Mouse (Mus musculus) ES-Bruce4 (cell line): ENCODE measurements around the gene Drc1. TPM values are rescaled to one million over a fixed set of nuclear protein-coding genes. Genes with fewer than 3 reads are reported as not detected.
A peak's percentile ranks its signal among the peaks of the same experiment; 100 is the strongest.

ENCODE experiments used
- H3K27ac ChIP-seq: 2 replicates; pipeline ENCODE4 v1.5.1; 2012; ENCODE audit warnings: low read length, inconsistent platforms; ENCODE audit not compliant: insufficient read depth
- H3K27me3 ChIP-seq: 2 replicates; pipeline ENCODE4 v1.6.1; 2012; ENCODE audit warnings: mild to moderate bottlenecking, low read length, inconsistent platforms; ENCODE audit not compliant: control insufficient read depth, poor library complexity, insufficient read depth, severe bottlenecking
- H3K36me3 ChIP-seq: 2 replicates; pipeline ENCODE4 v1.6.1; 2012; ENCODE audit warnings: inconsistent platforms, mild to moderate bottlenecking, low read length, moderate library complexity; ENCODE audit not compliant: control insufficient read depth, poor library complexity, insufficient read depth, severe bottlenecking
- H3K4me1 ChIP-seq: one replicate; pipeline ENCODE4 v1.8.1; 2011; ENCODE audit warnings: low read length; ENCODE audit not compliant: control insufficient read depth, insufficient read depth
- H3K4me3 ChIP-seq: 2 replicates; pipeline ENCODE4 v1.5.1; 2011; ENCODE audit warnings: low read depth, mild to moderate bottlenecking, low read length
- H3K9ac ChIP-seq: 2 replicates; pipeline ENCODE4 v1.6.1; 2012; ENCODE audit warnings: low read depth, mild to moderate bottlenecking, inconsistent platforms; ENCODE audit not compliant: poor library complexity, severe bottlenecking
- H3K9me3 ChIP-seq: replicated peaks from 2 replicates; pipeline ENCODE4 v1.6.1; 2012; ENCODE audit warnings: mild to moderate bottlenecking, low read length, inconsistent platforms; ENCODE audit not compliant: control insufficient read depth, poor library complexity, insufficient read depth, severe bottlenecking
- CTCF ChIP-seq: IDR thresholded peaks from one replicate; pipeline ENCODE4 v1.8.1; 2011; ENCODE audit warnings: low read depth, low read length
- EP300 ChIP-seq: IDR thresholded peaks from 2 replicates; pipeline ENCODE4 v1.6.1; 2011; ENCODE audit warnings: low read depth, low read length; ENCODE audit not compliant: insufficient read depth
- POLR2A ChIP-seq: IDR thresholded peaks from one replicate; pipeline ENCODE4 v1.8.1; 2011; ENCODE audit warnings: low read length; ENCODE audit not compliant: insufficient read depth
- polyA plus RNA-seq: library from polyadenylated mRNA; stranded (reverse); fragments of >200 nt; gene quantifications from 2 replicates; pipeline ENCODE4 v1.2.4, GENCODE M21; 2011; ENCODE audit warnings: low read depth; ENCODE audit not compliant: missing spikeins, insufficient read depth, insufficient read length

The Drc1 gene
- polyA plus RNA-seq, 1 experiment, result 2.0 TPM

- Histone ChIP-seq H3K4me3 (no peak overlapping the region), H3K27ac (no peak overlapping the region), H3K4me1 (no peaks in the 10 kb centered on the region), H3K9me3 (no peaks in the 10 kb centered on the region), H3K36me3 (no peaks in the 10 kb centered on the region), H3K27me3 (no peaks in the 10 kb centered on the region), H3K9ac (no peak overlapping the region)
- TF ChIP-seq POLR2A, result no peak
- TF ChIP-seq CTCF, result peak; percentile 6
- no peak for TF ChIP-seq EP300
These were observed 106.5 kb downstream of the Drc1 start for GRCm38 (mm10) chr5:30387726-30388125.

- Histone ChIP-seq H3K4me3 (no peak overlapping the region), H3K9ac (no peak overlapping the region), H3K36me3 (no peaks in the 10 kb centered on the region), H3K27me3 (no peaks in the 10 kb centered on the region), H3K4me1 (no peaks in the 10 kb centered on the region), H3K27ac (no peak overlapping the region), H3K9me3 (no peaks in the 10 kb centered on the region)
- TF ChIP-seq POLR2A, result no peak
- TF ChIP-seq CTCF, result no peak
- no peak for TF ChIP-seq EP300
These were observed 108.6 kb downstream of the Drc1 start for GRCm38 (mm10) chr5:30389836-30390235.

- no peak for TF ChIP-seq EP300
- TF ChIP-seq CTCF, result peak; percentile 92
- no peak for TF ChIP-seq POLR2A
- H3K4me3 ChIP-seq, result no peak overlapping the region
- no peaks in the 10 kb centered on the region for H3K4me1 ChIP-seq
- no peaks in the 10 kb centered on the region for H3K9me3 ChIP-seq
- H3K27ac ChIP-seq, result no peak overlapping the region
- no peak overlapping the region for H3K9ac ChIP-seq
- no peaks in the 10 kb centered on the region for H3K27me3 ChIP-seq
- H3K36me3 ChIP-seq, result no peaks in the 10 kb centered on the region
These were observed 110.3 kb downstream of the Drc1 start for GRCm38 (mm10) chr5:30391473-30391872.

GRCm38 (mm10) chr5:30400521-30400920, 119.3 kb downstream of the Drc1 start:
- Histone ChIP-seq H3K36me3 (no peaks in the 10 kb centered on the region), H3K4me3 (no peak overlapping the region), H3K27me3 (no peaks in the 10 kb centered on the region), H3K4me1 (no peaks in the 10 kb centered on the region), H3K27ac (no peak overlapping the region), H3K9ac (no peak overlapping the region), H3K9me3 (no peaks in the 10 kb centered on the region)
- no peak for TF ChIP-seq EP300
- no peak for TF ChIP-seq POLR2A
- TF ChIP-seq CTCF, result no peak

GRCm38 (mm10) chr5:30401165-30401564, 120.0 kb downstream of the Drc1 start:
- H3K9me3 ChIP-seq, result no peaks in the 10 kb centered on the region
- H3K4me3 ChIP-seq, result no peak overlapping the region
- TF ChIP-seq CTCF, result no peak
- no peak for TF ChIP-seq POLR2A
- TF ChIP-seq EP300, result no peak
- H3K9ac ChIP-seq, result no peak overlapping the region
- H3K36me3 ChIP-seq, result no peaks in the 10 kb centered on the region
- no peak overlapping the region for H3K27ac ChIP-seq
- no peaks in the 10 kb centered on the region for H3K4me1 ChIP-seq
- no peaks in the 10 kb centered on the region for H3K27me3 ChIP-seq

GRCm38 (mm10) chr5:30406876-30407275, 125.7 kb downstream of the Drc1 start:
- Histone ChIP-seq H3K9ac (no peak overlapping the region), H3K27ac (no peak overlapping the region), H3K36me3 (no peaks in the 10 kb centered on the region), H3K27me3 (no peaks in the 10 kb centered on the region), H3K4me3 (no peak overlapping the region), H3K4me1 (no peaks in the 10 kb centered on the region), H3K9me3 (no peaks in the 10 kb centered on the region)
- TF ChIP-seq EP300 (no peak), POLR2A (no peak), CTCF (no peak)
